Mouse (Mus musculus) brain, adult 2 months (tissue): ENCODE measurements around the gene Ncoa5.

ENCODE experiments used
- DNase-seq: peaks from one replicate; pipeline ENCODE4 v3.0.0; 2011; ENCODE audit warnings: low read depth, low spot score

Gene Ncoa5

DNA sequence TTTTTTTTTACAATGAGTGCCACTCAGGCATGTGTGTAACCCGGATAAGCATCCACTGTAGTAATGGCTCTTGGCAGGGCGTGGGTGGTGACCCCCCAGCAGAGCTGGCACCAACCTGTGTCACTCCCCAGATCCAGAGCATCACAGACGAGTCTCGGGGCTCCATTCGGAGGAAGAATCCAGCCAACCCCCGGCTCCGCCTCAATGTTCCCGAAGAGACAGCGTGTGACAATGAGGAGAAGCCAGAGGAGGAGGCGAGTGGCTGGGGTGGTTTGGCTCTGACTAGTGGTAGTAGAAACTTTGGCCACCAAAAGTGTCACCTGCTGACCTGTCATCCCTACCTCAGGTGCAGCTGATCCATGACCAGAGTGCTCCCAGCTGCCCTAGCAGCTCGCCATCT lies 38.7 kb downstream of the Ncoa5 start:
- peak; percentile 71 for DNase-seq

DNA sequence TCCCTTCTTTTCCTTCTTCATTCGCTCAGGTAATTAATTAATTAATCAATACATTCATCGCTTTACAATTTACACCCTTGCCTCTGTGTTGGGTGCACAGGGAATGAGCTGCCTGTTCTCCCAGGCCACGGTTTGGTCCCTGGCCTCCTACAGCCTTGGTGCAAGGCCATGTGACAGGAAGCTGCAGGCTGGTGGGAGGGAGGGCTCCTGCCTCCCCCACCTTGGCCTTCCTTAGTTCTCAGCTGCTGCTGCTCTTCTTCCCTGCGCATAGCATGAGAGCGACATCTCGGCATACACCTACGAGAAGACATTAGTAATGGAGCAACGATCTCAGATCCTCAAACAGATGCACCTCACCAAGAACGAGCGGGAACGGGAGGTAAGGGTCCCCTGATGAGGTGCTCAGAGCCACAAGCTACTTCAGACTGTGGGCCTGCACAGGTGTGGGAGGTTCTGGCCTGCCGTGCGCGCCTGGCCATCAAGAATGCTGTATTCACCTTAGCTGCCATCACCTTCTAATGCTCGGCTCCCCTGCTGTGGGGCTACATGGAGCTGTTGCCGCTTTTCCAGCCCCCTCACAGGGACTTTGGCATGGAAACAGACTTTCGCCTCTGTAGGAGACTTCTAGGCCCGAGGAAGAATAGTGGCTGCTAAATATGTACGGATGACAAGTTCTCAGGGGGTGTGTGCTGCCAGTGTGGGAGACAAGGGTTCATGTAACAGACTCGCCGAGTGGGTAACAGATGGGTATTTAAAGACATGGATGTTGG lies 39.8 kb downstream of the Ncoa5 start:
- DNase-seq: peak; percentile 90

DNA sequence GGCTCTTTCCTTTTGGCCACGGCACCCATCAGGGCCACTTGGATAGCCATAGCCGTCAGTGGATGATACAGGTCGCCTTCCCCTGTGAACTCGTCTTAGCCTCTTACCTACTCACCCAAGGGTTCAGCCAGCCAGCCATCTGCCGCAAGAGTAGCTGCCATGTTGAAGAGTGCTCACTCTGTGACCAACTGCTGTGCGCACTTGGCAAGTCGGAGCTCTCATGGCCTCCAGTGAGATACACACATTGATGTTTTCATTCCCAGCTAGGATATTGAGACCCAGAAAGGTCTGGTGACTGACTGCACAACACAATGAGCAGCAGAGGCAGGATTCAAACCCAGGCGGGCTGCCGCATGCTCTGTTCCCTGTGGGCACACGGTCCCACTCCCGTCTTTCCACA lies 40.5 kb downstream of the Ncoa5 start:
- DNase-seq: peak; percentile 87

DNA sequence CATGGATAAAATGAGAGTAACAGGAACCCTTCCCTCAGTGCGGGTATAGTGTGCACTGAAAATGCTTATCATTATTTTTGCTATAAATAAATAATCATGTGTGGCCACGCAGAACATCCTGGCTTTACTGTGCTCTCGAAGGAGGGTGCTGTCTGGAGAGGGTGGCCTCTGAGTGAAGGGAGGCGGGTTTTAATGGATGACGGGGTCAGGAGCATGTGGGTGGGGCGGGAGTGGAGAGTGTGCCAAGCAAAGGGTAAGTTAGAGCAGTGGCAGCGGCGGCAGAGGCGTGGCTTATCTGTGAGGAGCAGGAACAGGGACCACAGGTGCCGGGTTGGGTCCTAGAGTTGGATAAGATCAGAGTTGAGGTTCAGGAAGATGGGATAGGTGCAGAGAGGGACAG lies 42.9 kb downstream of the Ncoa5 start:
- no peak for DNase-seq

DNA sequence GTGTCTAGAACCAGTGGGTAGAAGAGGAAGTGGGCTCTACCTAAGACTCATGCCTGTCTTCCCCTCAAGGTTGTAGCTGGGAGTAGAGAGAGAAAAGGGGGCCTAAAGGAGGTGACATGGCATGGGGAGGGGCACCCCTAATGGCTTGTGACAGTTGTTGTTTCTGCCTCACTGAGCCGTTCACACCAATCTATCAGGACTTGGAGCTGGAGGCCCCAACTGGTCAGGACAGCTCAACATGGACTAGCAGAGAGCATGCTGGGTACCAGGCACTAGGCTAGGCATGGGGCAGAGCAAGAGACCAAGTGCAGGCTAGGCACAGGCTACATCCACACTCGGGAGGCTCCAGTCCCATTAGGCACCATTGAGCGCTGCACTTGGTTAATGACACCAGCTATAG lies 43.6 kb downstream of the Ncoa5 start:
- DNase-seq: no peak

DNA sequence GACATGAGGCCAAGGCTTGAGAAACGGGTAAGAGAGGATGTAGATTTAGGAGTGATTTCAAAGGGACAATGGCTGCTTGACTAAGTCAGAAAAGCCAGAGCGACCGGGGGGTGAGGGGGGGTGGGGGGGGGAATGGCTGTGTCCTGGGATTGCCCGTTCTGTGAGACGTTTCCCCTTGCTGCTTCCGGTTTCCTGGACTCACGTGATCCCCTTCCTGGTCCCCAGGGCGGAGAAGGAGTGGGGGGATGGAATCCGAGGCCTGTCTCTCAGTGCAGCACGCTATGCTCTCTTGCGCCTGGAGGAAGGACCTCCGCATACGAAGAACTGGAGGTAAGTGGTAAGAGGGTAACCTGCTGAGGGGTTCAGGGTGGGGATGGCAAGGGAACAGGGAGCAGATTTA lies 45.9 kb downstream of the Ncoa5 start:
- no peak for DNase-seq

DNA sequence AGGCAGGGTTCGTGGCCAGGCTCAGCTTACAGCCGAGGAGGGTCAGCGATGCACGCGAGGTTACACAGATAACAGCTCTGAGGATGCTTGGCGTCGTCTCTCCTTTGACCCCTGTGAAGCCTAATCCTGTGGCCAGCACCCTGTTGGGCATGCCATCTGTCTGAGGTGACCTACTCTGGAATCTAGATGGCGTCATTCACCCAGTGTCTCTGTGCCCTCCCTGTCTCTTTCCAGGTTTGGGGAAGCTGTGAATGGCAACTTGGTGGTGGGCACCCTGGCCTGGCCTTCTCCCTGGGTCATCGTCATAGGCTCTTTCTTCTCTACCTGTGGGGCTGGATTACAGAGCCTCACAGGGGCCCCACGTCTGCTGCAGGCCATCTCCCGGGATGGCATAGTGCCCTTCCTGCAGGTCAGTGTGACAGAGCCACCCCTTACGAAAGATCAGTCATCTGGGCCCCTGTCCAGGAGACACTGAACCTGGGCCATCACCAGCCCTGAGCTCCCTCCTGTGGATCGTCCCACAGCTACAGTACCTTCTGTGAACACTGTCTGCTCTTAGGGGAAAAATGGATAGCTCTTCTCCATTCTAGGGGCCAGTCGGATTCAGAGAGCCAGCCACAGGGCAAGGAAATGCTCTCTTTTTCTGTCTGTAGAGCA lies 48.2 kb downstream of the Ncoa5 start:
- peak; percentile 94 for DNase-seq

DNA sequence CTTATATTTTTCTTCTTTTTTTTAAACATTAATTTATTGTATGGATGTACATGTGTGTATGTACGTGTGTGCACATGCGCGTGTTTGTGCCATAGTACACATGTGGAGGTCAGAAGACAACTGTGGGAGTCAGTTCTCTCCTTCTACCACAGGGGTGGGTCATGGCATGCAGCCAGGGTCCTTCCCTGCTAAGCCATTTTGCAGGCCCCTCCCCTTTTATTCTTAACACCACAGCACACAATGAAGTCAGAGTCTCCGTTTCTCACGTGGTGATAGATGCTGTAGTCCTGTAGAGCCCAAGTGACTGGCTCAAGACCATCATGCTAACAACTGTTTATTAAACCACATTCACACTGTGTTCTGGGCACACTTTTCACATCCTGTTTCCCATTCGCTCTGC lies 48.7 kb downstream of the Ncoa5 start:
- DNase-seq: no peak

DNA sequence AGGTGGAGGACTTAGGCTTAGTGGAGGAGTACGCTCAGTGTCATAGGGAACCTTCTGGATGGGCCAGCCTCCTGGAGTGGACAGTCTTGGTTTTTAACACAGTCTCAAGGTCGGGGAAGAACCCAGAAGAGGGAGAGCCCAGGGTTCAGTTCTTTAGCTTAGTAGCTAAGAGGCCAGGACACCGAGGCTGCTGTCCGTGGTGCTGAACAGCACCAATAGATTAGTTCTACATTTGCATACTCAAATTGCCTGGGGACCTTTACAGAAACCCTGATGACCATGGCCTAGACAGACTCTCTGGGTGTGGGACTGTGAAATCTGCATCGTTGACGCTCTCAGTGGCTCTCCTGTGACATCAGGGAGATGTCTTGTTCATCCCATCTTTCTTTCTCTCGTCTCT lies 54.9 kb downstream of the Ncoa5 start:
- no peak for DNase-seq

DNA sequence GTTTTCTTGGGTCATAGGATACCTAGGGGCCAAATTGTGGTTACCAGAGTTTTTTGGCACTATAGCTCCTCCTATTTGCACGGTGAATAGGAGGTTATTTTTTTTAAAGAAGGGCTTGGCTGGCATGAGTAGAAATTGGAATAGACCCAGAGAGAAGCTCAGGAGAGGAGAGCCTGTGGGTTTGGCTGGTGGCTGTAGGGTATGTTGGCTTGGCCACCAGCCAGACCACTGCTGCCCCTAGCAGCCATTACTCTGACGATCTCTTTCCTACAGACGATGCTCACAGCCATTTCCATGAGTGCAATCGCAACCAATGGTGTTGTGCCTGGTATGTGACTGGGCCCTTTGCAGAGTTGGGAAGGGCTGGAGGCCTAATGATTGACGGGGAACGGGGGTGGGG lies 59.1 kb downstream of the Ncoa5 start:
- DNase-seq: no peak

DNA sequence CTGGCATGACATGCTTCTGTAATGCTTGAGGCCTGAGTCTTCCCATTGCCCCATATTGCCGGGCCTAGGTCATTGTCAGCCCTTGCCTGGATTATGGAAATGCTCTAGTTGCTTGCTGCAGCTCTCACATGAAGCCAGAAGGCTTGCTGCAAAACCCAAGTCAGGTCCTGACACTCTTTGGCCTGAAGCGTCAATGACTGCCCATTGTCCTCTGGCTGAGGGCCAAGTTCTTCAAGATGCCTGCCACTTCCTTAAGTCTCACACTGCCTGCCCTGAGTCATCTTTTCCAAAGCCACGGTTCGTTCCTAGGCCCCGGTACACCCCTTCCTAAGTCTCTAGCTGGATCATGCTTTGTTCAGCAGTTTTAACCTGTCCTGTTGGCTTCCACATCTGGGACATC lies 62.0 kb downstream of the Ncoa5 start:
- DNase-seq: peak; percentile 54

DNA sequence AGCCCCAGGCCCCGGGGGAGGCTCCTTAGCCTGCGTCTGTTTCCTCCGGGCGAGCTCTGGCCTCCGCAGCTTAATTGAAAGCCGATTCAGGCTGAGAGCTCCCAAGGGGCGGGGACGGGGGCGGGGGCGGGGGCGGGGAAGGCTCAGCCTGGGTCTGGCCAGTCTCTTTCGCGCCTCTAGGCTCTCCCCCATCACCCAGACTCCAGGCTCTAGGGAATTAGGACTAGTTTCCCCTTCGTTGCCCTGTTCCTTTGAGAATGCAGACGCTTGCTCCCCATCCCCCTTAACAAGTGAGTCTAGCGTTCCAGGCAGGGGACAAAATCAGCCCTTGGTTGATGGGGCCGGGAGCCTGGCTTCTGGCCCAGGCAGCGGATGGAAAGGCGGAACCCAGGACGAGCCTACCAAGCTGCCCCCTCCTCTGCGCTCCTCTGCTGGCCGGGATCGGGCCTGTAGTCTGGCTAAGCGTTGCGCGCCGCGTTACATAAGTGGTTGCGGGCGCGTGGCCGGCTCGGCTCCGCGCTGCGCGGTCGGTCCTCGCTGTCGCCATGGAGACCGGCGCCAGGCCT lies 64.0 kb downstream of the Ncoa5 start:
- DNase-seq: peak; percentile 95

DNA sequence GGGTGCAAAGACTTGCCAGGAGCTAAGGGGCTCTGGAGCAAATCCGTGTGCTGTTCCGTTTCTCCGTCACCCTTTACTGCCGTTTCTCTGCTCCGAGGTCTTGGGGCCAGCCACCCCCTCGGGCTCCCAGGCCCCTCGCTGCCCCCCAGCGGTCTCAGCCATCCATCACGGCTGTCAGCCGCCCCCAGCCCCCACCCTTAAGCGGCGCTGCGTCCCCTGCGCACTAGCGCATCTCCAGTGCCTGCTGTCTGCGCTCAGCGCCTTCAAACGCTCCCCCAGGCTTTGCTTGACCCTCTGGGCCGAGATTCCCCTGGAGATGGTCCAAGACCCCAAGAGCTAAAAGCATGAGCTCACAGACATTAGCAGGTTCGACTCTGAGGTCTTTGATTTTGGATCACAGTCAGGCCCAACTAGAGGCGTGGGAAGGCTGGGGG lies 65.3 kb downstream of the Ncoa5 start:
- DNase-seq: peak; percentile 81

DNA sequence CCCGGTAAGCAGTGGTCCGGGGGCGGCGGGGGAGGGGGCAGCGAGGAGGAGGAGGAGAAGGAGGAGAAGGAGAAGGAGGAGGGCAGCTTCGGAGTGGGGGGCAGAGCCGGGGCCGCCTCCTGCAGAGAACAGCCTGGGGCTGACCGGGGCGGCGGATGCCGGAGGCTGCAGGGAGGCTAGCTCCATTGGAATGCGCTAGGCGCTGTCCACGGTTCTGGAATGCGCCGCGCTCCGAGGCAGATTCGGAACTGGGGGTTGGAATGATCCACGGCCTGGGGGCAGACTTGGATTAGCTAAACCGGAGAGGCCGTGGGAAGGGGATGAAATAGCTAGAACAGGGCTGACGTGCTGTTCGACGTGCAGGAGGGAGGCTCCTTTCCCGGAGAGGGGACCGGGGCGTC lies 66.2 kb downstream of the Ncoa5 start:
- DNase-seq: peak; percentile 80

DNA sequence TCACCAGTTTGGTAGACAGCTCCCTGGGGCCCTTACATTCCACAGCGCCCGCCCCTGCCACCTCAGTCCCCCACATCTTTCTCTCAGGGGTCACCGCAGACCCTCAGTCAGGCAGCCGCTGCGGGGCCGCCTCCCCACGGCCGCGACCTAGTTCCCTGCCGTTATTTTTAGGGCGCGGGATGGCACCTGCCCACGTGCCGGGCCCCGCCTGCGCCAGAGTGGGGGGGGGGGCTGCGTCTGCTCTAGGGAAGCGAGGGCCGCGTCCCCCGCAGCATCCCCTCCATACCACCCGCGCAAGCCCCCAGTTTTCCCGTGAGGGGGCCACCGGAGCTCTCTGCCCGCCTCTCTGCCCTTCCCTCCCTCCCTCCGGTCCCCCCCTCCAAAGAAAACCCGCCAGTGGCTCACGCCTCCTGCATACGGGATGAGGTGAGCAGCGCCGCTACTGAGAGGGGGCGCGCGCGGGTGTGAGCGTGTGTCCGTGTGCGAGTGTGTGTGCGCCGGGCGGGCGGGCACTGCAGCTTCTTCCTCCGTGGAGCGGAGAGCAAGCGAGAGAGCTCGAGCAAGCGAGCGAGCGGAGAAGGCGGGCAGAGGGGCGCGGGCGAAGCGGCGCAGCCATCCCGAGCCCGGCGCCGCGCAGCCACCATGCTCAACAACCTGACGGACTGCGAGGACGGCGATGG lies 66.8 kb downstream of the Ncoa5 start:
- peak; percentile 96 for DNase-seq

DNA sequence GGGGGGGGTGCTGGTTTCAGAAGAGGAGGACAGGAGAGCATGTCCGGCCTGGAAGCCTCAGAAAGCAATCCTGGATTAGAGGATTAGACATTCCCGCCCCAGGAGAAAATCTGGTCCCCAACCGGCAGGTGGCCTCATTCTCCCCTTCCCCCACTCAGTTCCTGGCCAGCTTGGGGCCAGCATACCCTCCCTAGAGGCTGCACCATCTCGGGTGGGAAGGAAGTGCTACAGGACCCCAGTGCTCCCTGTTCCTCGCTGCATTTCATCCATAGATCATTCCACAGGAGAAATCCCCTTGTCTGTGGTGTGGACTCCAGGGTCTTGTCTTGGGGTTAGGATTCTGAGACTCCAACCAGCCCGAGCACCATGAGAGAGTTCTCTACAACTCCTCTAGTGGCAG lies 67.5 kb downstream of the Ncoa5 start:
- DNase-seq: peak; percentile 73

DNA sequence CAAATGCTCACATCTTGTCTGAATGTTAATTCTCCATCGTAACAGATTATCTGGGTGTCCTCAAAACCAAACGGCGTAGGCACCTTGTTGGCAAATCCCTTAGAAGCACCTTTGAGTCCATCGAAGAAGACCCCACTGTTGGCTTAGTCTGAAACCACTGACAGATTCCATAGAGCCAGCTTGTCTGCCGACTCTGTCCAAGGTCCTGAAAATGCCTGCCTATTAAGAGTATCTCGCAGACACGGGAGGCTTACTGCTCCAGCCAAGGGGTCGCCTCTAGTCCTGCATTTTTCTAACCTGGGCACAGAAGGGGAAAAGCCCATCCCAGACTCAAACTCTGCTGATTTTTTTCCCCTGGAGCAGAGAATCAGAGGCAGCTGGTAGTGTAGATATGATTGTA lies 68.3 kb downstream of the Ncoa5 start:
- no peak for DNase-seq

DNA sequence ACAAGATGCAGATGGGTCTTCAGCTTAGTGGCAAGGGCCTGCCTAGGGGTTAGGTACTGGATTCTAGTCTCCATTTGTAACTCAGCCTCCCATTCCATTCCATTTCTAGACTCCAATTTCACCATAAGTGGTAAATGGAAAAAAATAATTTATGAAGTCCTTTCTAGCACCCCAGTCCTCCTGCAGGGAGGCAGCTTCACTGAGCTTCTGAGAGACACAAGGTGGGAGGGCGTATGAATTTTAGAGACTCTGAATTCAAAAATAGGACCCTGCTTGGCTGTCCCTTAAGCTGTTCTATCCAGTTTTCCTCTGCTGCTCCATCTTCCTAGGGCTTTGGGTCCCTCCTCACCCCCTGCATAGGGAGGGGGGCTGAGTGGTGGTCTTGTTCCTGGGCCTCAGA lies 69.7 kb downstream of the Ncoa5 start:
- peak; percentile 53 for DNase-seq

DNA sequence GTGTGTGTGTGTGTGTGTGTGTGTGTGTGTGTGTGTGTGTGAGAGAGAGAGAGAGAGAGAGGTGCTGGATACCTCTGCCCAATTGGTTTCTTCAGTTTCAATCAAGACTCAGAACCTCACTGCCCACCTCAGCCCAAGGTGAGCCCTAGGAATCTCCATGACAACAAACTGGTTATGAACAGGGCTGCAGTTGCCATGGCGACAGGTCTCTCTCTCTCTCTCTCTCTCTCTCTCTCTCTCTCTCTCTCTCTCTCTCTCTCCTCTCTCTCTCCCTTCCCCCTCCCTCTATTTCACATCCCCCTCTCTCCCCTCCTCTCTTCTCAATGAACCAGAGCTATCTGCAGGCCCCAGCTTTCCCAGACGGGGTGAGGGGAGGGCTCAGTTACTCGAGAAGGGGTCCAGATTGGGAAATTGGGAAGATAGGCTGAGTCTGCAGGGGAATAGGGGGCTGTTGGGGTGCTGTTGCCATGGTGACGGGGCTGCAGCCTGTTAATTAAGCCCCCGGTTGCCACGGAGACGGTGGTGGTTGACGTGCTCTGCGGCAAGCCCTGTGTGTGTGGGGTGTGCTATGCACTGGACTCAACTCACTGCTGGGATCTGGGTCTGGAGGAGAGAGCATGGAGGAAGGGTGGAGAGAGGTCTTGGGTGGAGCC lies 70.3 kb downstream of the Ncoa5 start:
- peak; percentile 88 for DNase-seq

DNA sequence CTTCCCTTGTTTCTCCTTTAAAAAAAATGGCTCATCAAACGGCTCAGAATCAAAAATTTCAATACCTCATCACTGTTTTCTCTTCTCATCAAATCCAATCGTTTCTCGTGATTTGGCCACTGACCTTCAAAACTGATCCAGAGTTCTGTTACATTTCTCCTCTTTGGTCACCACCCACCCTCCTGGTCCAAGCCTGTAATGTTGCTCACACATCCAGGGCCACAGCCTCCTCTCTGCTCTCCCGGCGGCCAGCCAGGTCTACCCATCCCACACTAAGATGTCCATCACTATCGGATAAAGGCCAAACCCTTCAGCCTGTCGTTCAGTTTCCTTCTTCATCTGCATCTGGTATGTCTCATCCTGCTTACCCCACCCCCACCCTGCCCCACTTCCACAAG lies 72.5 kb downstream of the Ncoa5 start:
- no peak for DNase-seq

DNA sequence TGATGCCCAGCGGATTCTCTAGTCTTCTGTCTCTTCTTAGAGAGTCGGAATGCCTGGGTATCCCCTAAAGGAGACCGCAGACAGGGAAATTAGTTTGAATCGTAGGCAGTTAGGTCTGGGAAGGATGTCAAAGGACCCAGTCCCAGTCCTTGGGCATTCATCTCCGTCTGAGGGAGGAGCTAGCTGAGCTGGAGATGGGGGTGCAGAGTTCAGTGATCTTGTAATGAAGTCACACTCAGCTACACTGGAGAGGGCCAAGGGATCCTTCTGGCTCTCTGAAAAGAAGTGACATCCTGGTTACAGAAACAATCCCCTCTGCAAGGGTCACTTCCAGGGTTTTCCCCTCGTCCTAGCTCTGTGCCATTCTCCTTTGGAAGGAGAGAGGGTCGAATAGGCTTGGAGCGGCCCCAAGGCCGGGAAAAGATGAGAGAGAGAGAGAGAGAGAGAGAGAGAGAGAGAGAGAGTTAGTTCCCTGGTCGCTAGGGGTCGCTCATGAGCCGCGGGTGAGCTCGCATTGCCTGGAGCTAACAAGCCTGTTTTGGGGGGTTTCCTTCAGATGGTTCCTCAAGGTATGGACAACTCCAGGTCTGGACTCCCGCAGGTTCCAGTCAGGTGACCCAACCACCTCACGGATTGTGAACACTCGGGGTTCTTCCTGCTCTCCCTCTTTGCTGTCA lies 73.0 kb downstream of the Ncoa5 start:
- peak; percentile 91 for DNase-seq
